Mouse (Mus musculus): Measurements from ENCODE around the gene Dnase1l3. TPM values are rescaled to one million over a fixed set of nuclear protein-coding genes. Genes with fewer than 3 reads are reported as not detected.

Dnase1l3 gene
- polyA plus RNA-seq (2015; fragmentation: Nextera tagmentation; extraction: Ambion mirVana): 3.7 and 3.8 TPM in 2 replicates

- Histone ChIP-seq H3K9ac (ENCODE audit: low read length) (no peak within 1 kb of the TSS), H3K27ac (replicated peaks) (no peak within 1 kb of the TSS), H3K36me3 (ENCODE audit: control insufficient read depth, insufficient read depth, low read length) (no peaks in the 10 kb centered on the region), H3K27me3 (ENCODE audit: control insufficient read depth, insufficient read depth, low read length) (no peaks in the 10 kb centered on the region), H3K9me3 (ENCODE audit: control insufficient read depth, low read length) (no peaks in the 10 kb centered on the region), H3K4me3 (ENCODE audit: low read depth, low read length) (no peak within 1 kb of the TSS), H3K4me2 (replicated peaks; ENCODE audit: low read depth) (no peak within 1 kb of the TSS), H3K4me1 (replicated peaks; ENCODE audit: control insufficient read depth, insufficient read depth) (no peaks in the 10 kb centered on the region)
- ATAC-seq (ENCODE audit: low FRiP score, low TSS enrichment) (peak; percentile 60), DNase-seq (ENCODE audit: low spot score) (peak; percentile 62)
- WGBS: 45% methylated on average over 8 of the region's 8 CpGs
- no peak for TF ChIP-seq EP300 (optimal IDR thresholded peaks at IDR 0.05)
- TF ChIP-seq CTCF (IDR thresholded peaks at IDR 0.05; ENCODE audit: low read depth): peak; percentile 75
These were observed at the start of gene Dnase1l3 for GRCm38 (mm10) chr14:7994271-7994767. Dnase1l3 (minus strand) TSS chr14:7994573.

- TF ChIP-seq CTCF (IDR thresholded peaks at IDR 0.05; ENCODE audit: low read depth) (no peak), EP300 (optimal IDR thresholded peaks at IDR 0.05) (no peak)
- Histone ChIP-seq H3K36me3 (ENCODE audit: control insufficient read depth, insufficient read depth, low read length) (peaks cover 2% of the 10 kb centered on the region; the same call in 1 of the 2 replicates), H3K4me3 (ENCODE audit: low read depth, low read length) (no peak overlapping the region), H3K9me3 (ENCODE audit: control insufficient read depth, low read length) (no peaks in the 10 kb centered on the region), H3K4me2 (replicated peaks; ENCODE audit: low read depth) (no peak overlapping the region), H3K27me3 (ENCODE audit: control insufficient read depth, insufficient read depth, low read length) (no peaks in the 10 kb centered on the region), H3K4me1 (replicated peaks; ENCODE audit: control insufficient read depth, insufficient read depth) (no peaks in the 10 kb centered on the region), H3K27ac (replicated peaks) (no peak overlapping the region), H3K9ac (ENCODE audit: low read length) (no peak overlapping the region)
- ATAC-seq (ENCODE audit: low FRiP score, low TSS enrichment): no peak
- WGBS: 93% methylated on average over 9 of the region's 9 CpGs
- no peak for DNase-seq (ENCODE audit: low spot score)
These were observed 48.2 kb upstream of the Dnase1l3 start for GRCm38 (mm10) chr14:8042577-8042976.

GRCm38 (mm10) chr14:8042120-8042519, 47.7 kb upstream of the Dnase1l3 start:
- no peak overlapping the region for H3K27ac ChIP-seq (replicated peaks)
- H3K9ac ChIP-seq (ENCODE audit: low read length): no peak overlapping the region
- ATAC-seq (ENCODE audit: low FRiP score, low TSS enrichment) (no peak), DNase-seq (ENCODE audit: low spot score) (no peak)
- H3K9me3 ChIP-seq (ENCODE audit: control insufficient read depth, low read length): no peaks in the 10 kb centered on the region
- H3K4me2 ChIP-seq (replicated peaks; ENCODE audit: low read depth): no peak overlapping the region
- no peaks in the 10 kb centered on the region for H3K4me1 ChIP-seq (replicated peaks; ENCODE audit: control insufficient read depth, insufficient read depth)
- H3K36me3 ChIP-seq (ENCODE audit: control insufficient read depth, insufficient read depth, low read length): peaks cover 2% of the 10 kb centered on the region; the same call in 1 of the 2 replicates
- H3K27me3 ChIP-seq (ENCODE audit: control insufficient read depth, insufficient read depth, low read length): no peaks in the 10 kb centered on the region
- TF ChIP-seq CTCF (IDR thresholded peaks at IDR 0.05; ENCODE audit: low read depth) (no peak), EP300 (optimal IDR thresholded peaks at IDR 0.05) (no peak)
- 81% methylated on average over 2 of the region's 2 CpGs for WGBS
- H3K4me3 ChIP-seq (ENCODE audit: low read depth, low read length): no peak overlapping the region

- H3K4me3 ChIP-seq (ENCODE audit: low read depth, low read length): no peak overlapping the region
- ATAC-seq (ENCODE audit: low FRiP score, low TSS enrichment): no peak
- H3K27ac ChIP-seq (replicated peaks): no peak overlapping the region
- WGBS: 80% methylated on average over 12 of the region's 12 CpGs
- no peak overlapping the region for H3K4me2 ChIP-seq (replicated peaks; ENCODE audit: low read depth)
- no peak for DNase-seq (ENCODE audit: low spot score)
- H3K4me1 ChIP-seq (replicated peaks; ENCODE audit: control insufficient read depth, insufficient read depth): no peaks in the 10 kb centered on the region
- no peaks in the 10 kb centered on the region for H3K27me3 ChIP-seq (ENCODE audit: control insufficient read depth, insufficient read depth, low read length)
- peaks cover 2% of the 10 kb centered on the region; the same call in 1 of the 2 replicates for H3K36me3 ChIP-seq (ENCODE audit: control insufficient read depth, insufficient read depth, low read length)
- no peak for TF ChIP-seq EP300 (optimal IDR thresholded peaks at IDR 0.05)
- no peak for TF ChIP-seq CTCF (IDR thresholded peaks at IDR 0.05; ENCODE audit: low read depth)
- H3K9me3 ChIP-seq (ENCODE audit: control insufficient read depth, low read length): no peaks in the 10 kb centered on the region
- no peak overlapping the region for H3K9ac ChIP-seq (ENCODE audit: low read length)
These were observed 46.7 kb upstream of the Dnase1l3 start for GRCm38 (mm10) chr14:8040911-8041678.

GRCm38 (mm10) chr14:8040179-8040578, 45.8 kb upstream of the Dnase1l3 start:
- DNase-seq (ENCODE audit: low spot score): no peak
- H3K4me2 ChIP-seq (replicated peaks; ENCODE audit: low read depth): no peak overlapping the region
- no peak overlapping the region for H3K4me3 ChIP-seq (ENCODE audit: low read depth, low read length)
- ATAC-seq (ENCODE audit: low FRiP score, low TSS enrichment): no peak
- no peak for TF ChIP-seq EP300 (optimal IDR thresholded peaks at IDR 0.05)
- no peak for TF ChIP-seq CTCF (IDR thresholded peaks at IDR 0.05; ENCODE audit: low read depth)
- H3K4me1 ChIP-seq (replicated peaks; ENCODE audit: control insufficient read depth, insufficient read depth): no peaks in the 10 kb centered on the region
- 70% methylated on average over 3 of the region's 3 CpGs for WGBS
- H3K9ac ChIP-seq (ENCODE audit: low read length): no peak overlapping the region
- H3K27me3 ChIP-seq (ENCODE audit: control insufficient read depth, insufficient read depth, low read length): no peaks in the 10 kb centered on the region
- no peaks in the 10 kb centered on the region for H3K36me3 ChIP-seq (ENCODE audit: control insufficient read depth, insufficient read depth, low read length)
- H3K9me3 ChIP-seq (ENCODE audit: control insufficient read depth, low read length): no peaks in the 10 kb centered on the region
- no peak overlapping the region for H3K27ac ChIP-seq (replicated peaks)

All from stomach, postnatal 0 days (tissue).